Mouse (Mus musculus): ENCODE data around the gene Lyg1. TPM values are rescaled to one million over a fixed set of nuclear protein-coding genes. Genes with fewer than 3 reads are reported as not detected.
A peak's percentile ranks its signal among the peaks of the same experiment; 100 is the strongest.

Lyg1 gene
- not detected in 2 replicates for polyA plus RNA-seq (2015; fragmentation: Nextera tagmentation; extraction: Ambion mirVana)

GRCm38 (mm10) chr1:37957659-37958058 lies at the start of gene Lyg1:
TSS of gene Lyg1 (minus strand) at chr1:37957759.
- H3K27ac ChIP-seq: peak within 1 kb of the TSS; percentile 86
- no peaks in the 10 kb centered on the region for H3K9me3 ChIP-seq
- 82% methylated on average over 5 of the region's 5 CpGs for WGBS
- peaks cover 16% of the 10 kb centered on the region for H3K4me1 ChIP-seq
- no peak within 1 kb of the TSS for H3K4me3 ChIP-seq
- ATAC-seq (ENCODE audit: borderline replicate concordance, extremely low read depth, low FRiP score, low TSS enrichment): no peak
- H3K4me2 ChIP-seq: peak within 1 kb of the TSS; percentile 43
- no peak within 1 kb of the TSS for H3K9ac ChIP-seq
- no peaks in the 10 kb centered on the region for H3K27me3 ChIP-seq
- no peaks in the 10 kb centered on the region for H3K36me3 ChIP-seq

- no peak overlapping the region for H3K27ac ChIP-seq
- no peaks in the 10 kb centered on the region for H3K4me1 ChIP-seq
- no peak overlapping the region for H3K4me3 ChIP-seq
- H3K27me3 ChIP-seq: no peaks in the 10 kb centered on the region
- H3K9me3 ChIP-seq: no peaks in the 10 kb centered on the region
- H3K9ac ChIP-seq: no peak overlapping the region
- 69% methylated on average over 3 of the region's 3 CpGs for WGBS
- no peaks in the 10 kb centered on the region for H3K36me3 ChIP-seq
- H3K4me2 ChIP-seq: no peak overlapping the region
- ATAC-seq (ENCODE audit: borderline replicate concordance, extremely low read depth, low FRiP score, low TSS enrichment): no peak
Observed at GRCm38 (mm10) chr1:38006741-38007140, 49.2 kb upstream of the Lyg1 start.

GRCm38 (mm10) chr1:38003046-38003445 lies 45.5 kb upstream of the Lyg1 start:
- H3K4me2 ChIP-seq: no peak overlapping the region
- ATAC-seq (ENCODE audit: borderline replicate concordance, extremely low read depth, low FRiP score, low TSS enrichment): no peak
- H3K4me3 ChIP-seq: no peak overlapping the region
- H3K36me3 ChIP-seq: no peaks in the 10 kb centered on the region
- 80% methylated on average over 3 of the region's 3 CpGs for WGBS
- no peaks in the 10 kb centered on the region for H3K27me3 ChIP-seq
- H3K9ac ChIP-seq: no peak overlapping the region
- H3K27ac ChIP-seq: no peak overlapping the region
- H3K9me3 ChIP-seq: no peaks in the 10 kb centered on the region
- H3K4me1 ChIP-seq: peaks cover 10% of the 10 kb centered on the region

DNA sequence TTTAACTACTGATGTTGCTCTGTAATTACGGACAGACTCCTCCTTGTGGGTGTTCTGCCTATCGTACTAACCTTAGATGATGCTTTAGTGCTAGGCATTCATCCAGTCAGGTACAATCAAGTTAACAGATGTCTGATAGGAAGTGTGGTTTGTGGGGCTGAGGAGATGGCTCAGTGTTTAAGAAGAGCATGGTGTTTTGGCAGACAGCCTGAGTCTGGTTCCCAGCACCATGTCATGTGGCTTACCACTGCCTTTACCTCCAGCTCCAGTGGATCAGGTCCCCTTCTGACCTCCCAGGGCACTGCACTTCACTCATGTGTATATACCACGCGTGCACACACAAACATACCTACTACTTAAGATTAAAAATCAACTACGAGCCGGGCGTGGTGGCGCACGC lies 44.4 kb upstream of the Lyg1 start:
- Histone ChIP-seq H3K27me3 (no peaks in the 10 kb centered on the region), H3K36me3 (no peaks in the 10 kb centered on the region), H3K9me3 (no peaks in the 10 kb centered on the region), H3K4me3 (no peak overlapping the region), H3K4me2 (no peak overlapping the region), H3K4me1 (peaks cover 10% of the 10 kb centered on the region), H3K27ac (no peak overlapping the region), H3K9ac (no peak overlapping the region)
- 96% methylated on average over 9 of the region's 9 CpGs for WGBS
- ATAC-seq (ENCODE audit: borderline replicate concordance, extremely low read depth, low FRiP score, low TSS enrichment): no peak

GRCm38 (mm10) chr1:38000844-38001243 lies 43.3 kb upstream of the Lyg1 start:
- no peaks in the 10 kb centered on the region for H3K27me3 ChIP-seq
- no peak for ATAC-seq (ENCODE audit: borderline replicate concordance, extremely low read depth, low FRiP score, low TSS enrichment)
- no peak overlapping the region for H3K9ac ChIP-seq
- H3K9me3 ChIP-seq: no peaks in the 10 kb centered on the region
- peaks cover 15% of the 10 kb centered on the region for H3K4me1 ChIP-seq
- 87% methylated on average over 8 of the region's 8 CpGs for WGBS
- no peak overlapping the region for H3K4me3 ChIP-seq
- no peak overlapping the region for H3K4me2 ChIP-seq
- H3K36me3 ChIP-seq: no peaks in the 10 kb centered on the region
- H3K27ac ChIP-seq: no peak overlapping the region

DNA sequence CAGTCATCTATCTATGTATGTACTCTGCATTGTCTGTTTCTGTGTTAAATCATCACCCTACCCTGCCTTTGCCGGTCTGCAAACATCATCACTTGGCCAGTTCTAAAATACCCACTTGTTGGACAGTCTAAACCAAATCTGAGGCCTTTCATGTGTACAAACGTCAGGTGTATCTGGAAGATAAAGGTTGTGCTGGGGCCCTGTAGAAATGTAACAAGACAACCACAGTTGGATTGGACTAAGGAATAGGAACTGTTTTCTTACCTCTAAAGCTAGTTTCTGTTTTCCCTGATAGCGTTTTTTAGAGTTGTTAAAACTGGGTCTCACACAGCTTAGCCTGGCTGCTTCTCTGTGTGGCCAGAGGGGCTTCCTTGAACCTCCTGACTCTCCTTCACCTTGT lies 42.0 kb upstream of the Lyg1 start:
- H3K9ac ChIP-seq: no peak overlapping the region; the same call in 1 of the 2 replicates
- no peak for ATAC-seq (ENCODE audit: borderline replicate concordance, extremely low read depth, low FRiP score, low TSS enrichment)
- H3K4me1 ChIP-seq: peaks cover 15% of the 10 kb centered on the region
- H3K9me3 ChIP-seq: no peaks in the 10 kb centered on the region
- 65% methylated on average over 3 of the region's 3 CpGs for WGBS
- H3K36me3 ChIP-seq: peaks cover 10% of the 10 kb centered on the region
- H3K27me3 ChIP-seq: no peaks in the 10 kb centered on the region
- no peak overlapping the region for H3K27ac ChIP-seq
- peak overlapping the region; percentile 80 for H3K4me2 ChIP-seq
- peak overlapping the region; percentile 97 for H3K4me3 ChIP-seq

- WGBS: 3% methylated on average over 37 of the region's 47 CpGs
- Histone ChIP-seq H3K36me3 (peaks cover 20% of the 10 kb centered on the region), H3K4me3 (peak overlapping the region; percentile 97), H3K4me1 (peaks cover 15% of the 10 kb centered on the region), H3K27ac (peak overlapping the region; percentile 92), H3K9me3 (no peaks in the 10 kb centered on the region), H3K4me2 (peak overlapping the region; percentile 80), H3K9ac (peak overlapping the region; percentile 88), H3K27me3 (no peaks in the 10 kb centered on the region)
- peak; percentile 21 for ATAC-seq (ENCODE audit: borderline replicate concordance, extremely low read depth, low FRiP score, low TSS enrichment)
Observed at GRCm38 (mm10) chr1:37998371-37999199, 41.0 kb upstream of the Lyg1 start.

GRCm38 (mm10) chr1:37997867-37998266 lies 40.3 kb upstream of the Lyg1 start, which contains the start of the genes Txndc9 and Eif5b:
TSS of gene Txndc9 (minus strand) at chr1:37997893.
TSS of gene Eif5b (plus strand) at chr1:37998010.
- Histone ChIP-seq H3K9ac (peak within 1 kb of the TSS; percentile 88), H3K4me2 (peak within 1 kb of the TSS; percentile 80), H3K27me3 (no peaks in the 10 kb centered on the region), H3K27ac (peak within 1 kb of the TSS; percentile 92), H3K4me1 (peaks cover 15% of the 10 kb centered on the region), H3K36me3 (peaks cover 25% of the 10 kb centered on the region), H3K9me3 (no peaks in the 10 kb centered on the region), H3K4me3 (peak within 1 kb of the TSS; percentile 97)
- peak; percentile 93 for ATAC-seq (ENCODE audit: borderline replicate concordance, extremely low read depth, low FRiP score, low TSS enrichment)
- WGBS: under 1% methylated on average over 50 of the region's 50 CpGs

DNA sequence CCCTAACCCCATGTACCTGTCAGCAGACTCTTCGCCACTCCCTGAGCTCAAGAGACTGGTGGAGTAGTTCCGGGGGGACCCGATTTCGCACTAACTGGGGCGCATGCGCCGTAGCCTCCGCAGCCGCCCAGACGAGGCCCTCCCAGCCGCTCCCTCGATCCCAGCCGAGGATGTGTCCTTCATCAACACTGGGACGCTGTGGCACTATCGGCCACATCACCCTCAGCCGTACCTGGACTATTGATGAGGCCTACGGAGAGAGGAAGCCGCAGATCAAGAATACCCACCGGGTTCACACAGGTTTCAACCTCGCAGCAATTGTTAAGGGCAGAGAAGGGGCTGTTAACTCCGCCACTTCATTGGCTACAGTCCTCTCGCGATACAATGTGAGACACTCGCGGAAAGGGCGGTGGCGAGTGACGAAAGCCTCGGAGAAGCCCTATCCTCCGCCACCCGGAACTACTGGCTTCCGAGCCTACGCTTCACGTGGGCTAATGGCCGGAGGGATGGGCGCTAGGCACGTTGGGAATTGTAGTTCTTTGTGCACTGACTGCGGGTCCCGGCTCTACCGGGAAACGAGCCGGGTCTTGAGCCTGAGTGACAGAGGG lies 39.4 kb upstream of the Lyg1 start:
- peak overlapping the region; percentile 92 for H3K27ac ChIP-seq
- peaks cover 15% of the 10 kb centered on the region for H3K4me1 ChIP-seq
- peak; percentile 97 for ATAC-seq (ENCODE audit: borderline replicate concordance, extremely low read depth, low FRiP score, low TSS enrichment)
- peak overlapping the region; percentile 97 for H3K4me3 ChIP-seq
- WGBS: under 1% methylated on average over 42 of the region's 42 CpGs
- peak overlapping the region; percentile 80 for H3K4me2 ChIP-seq
- no peaks in the 10 kb centered on the region for H3K9me3 ChIP-seq
- H3K36me3 ChIP-seq: peaks cover 32% of the 10 kb centered on the region
- H3K27me3 ChIP-seq: no peaks in the 10 kb centered on the region
- peak overlapping the region; percentile 69 for H3K9ac ChIP-seq

GRCm38 (mm10) chr1:37996226-37996625 lies 38.7 kb upstream of the Lyg1 start:
- Histone ChIP-seq H3K4me3 (peak overlapping the region; percentile 97), H3K9ac (peak overlapping the region; percentile 69), H3K9me3 (no peaks in the 10 kb centered on the region), H3K27me3 (no peaks in the 10 kb centered on the region), H3K4me1 (peaks cover 15% of the 10 kb centered on the region), H3K4me2 (peak overlapping the region; percentile 80), H3K36me3 (peaks cover 39% of the 10 kb centered on the region), H3K27ac (no peak overlapping the region)
- 48% methylated on average over 3 of the region's 3 CpGs for WGBS
- ATAC-seq (ENCODE audit: borderline replicate concordance, extremely low read depth, low FRiP score, low TSS enrichment): no peak

DNA sequence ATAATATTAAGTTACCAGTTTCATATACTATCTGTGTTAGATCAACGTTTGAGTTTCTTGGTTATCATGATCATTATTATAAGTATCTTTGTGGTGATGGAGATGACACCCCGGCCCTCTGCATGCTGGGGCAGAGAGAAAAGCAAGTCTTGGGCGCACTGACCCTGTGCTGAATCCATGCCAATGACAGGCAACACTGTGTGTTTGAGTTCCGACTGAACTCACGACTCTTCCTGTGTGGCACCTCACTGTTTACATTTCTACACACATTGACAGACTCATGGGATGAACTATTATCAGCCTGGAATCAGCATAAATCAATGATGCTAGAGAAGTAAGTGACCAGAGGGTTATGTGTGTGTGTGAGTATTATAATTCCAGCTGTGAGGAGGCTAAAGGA lies 30.3 kb upstream of the Lyg1 start:
- Histone ChIP-seq H3K27ac (no peak overlapping the region), H3K27me3 (no peaks in the 10 kb centered on the region), H3K4me1 (no peaks in the 10 kb centered on the region), H3K4me2 (no peak overlapping the region), H3K36me3 (peaks cover 65% of the 10 kb centered on the region), H3K9ac (no peak overlapping the region), H3K9me3 (no peaks in the 10 kb centered on the region), H3K4me3 (no peak overlapping the region)
- 72% methylated on average over 5 of the region's 5 CpGs for WGBS
- no peak for ATAC-seq (ENCODE audit: borderline replicate concordance, extremely low read depth, low FRiP score, low TSS enrichment)

DNA sequence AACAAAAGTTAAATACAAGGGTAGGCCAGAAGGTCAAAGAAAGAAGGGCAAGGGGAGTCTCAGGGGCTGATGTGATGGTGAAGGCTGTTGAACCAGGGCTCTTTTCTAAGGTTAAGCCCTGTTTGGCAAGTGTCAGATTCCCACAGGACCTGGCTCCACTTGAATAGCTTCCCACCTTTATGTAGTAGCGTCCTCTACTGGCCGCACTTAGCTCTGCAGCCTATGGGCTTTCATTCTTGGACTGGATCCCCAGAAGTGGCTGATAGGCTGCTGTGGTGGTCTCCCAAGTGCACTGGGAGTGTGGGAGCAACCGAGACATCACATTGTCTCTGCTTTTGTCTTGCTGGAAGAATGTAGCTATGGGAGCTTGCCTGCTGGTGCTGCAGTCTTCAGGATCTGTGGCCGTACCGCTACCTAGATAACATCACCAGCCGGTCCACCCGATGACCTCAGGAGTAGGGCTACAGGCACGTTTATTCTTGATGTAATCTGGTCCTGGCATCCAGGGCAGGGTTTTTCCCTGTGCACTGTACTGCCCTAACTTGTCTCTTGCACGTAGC lies 28.3 kb upstream of the Lyg1 start:
- ATAC-seq (ENCODE audit: borderline replicate concordance, extremely low read depth, low FRiP score, low TSS enrichment): no peak
- Histone ChIP-seq H3K4me3 (no peak overlapping the region), H3K9ac (no peak overlapping the region), H3K36me3 (peaks cover 46% of the 10 kb centered on the region), H3K27me3 (no peaks in the 10 kb centered on the region), H3K4me2 (no peak overlapping the region), H3K27ac (no peak overlapping the region), H3K4me1 (no peaks in the 10 kb centered on the region), H3K9me3 (no peaks in the 10 kb centered on the region)
- 78% methylated on average over 9 of the region's 9 CpGs for WGBS
